Mouse (Mus musculus) spleen, adult 2 months (tissue): ENCODE data around the gene Bhlha9.

Source experiments
- CTCF ChIP-seq: fragments of 200-500 bp; IDR thresholded peaks from 2 replicates; pipeline ENCODE4 v1.5.1; 2011; ENCODE audit warnings: mild to moderate bottlenecking, inconsistent platforms; ENCODE audit not compliant: insufficient read depth, insufficient read length, insufficient replicate concordance; ENCODE audit errors: extremely low read depth
- POLR2A ChIP-seq: fragments of 200-500 bp; IDR thresholded peaks from 2 replicates; pipeline ENCODE4 v1.6.1; 2011; ENCODE audit warnings: low read depth, low read length, inconsistent platforms

DNA sequence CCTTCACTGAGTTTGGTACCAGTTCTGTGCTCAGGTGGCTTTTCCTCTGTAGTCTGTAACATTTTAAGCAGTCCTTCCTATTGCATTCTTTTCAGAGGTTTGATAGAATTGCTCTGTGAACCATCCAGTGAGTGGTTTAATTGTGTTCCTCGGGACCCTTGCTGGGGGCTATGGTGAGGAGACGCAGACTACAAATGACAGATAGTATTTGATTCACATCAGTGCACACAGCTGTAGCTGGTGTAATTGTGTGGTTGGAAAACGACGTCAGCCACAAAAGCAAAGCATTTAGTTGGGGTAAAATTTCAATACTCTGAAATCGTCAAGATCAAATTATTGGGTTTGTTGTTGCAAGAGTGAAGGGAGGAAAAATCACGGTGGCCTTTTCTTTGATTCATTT is 28.0 kb upstream of the Bhlha9 start:
- TF ChIP-seq CTCF (no peak), POLR2A (no peak)
